Mouse (Mus musculus) heart, embryonic 15.5 days (tissue): ENCODE measurements at regions not wholly inside any gene's neighbourhood (a gene's known extent, or its start where the extent isn't known, plus 50 kb on each side); places are given as distances from the start of the nearest gene placed in this dataset.
"Not testable (repeated sequence)": the region's sequence is repeated elsewhere in the genome, so short reads cannot be mapped to it uniquely, and the experiment has no call there.

ENCODE experiments used
- ATAC-seq: fragments of 200-750 bp; cut with Nextera tagmentation; replicated peaks from 2 replicates; pipeline ENCODE4 v1.8.0; 2017; ENCODE audit warnings: low read depth, moderate TSS enrichment; ENCODE audit not compliant: insufficient number of reproducible peaks, insufficient read depth, low FRiP score
- H3K27ac ChIP-seq: fragments of 300-500 bp; sonication (generic); 2 replicates; pipeline ENCODE4 v1.5.1; 2015; ENCODE audit warnings: mild to moderate bottlenecking, inconsistent platforms
- H3K27me3 ChIP-seq: fragments of 300-500 bp; sonication (generic); 2 replicates; pipeline ENCODE4 v1.6.1; 2015; ENCODE audit warnings: inconsistent platforms
- H3K36me3 ChIP-seq: fragments of 300-500 bp; sonication (generic); 2 replicates; pipeline ENCODE4 v1.6.1; 2015; ENCODE audit warnings: mild to moderate bottlenecking, inconsistent platforms
- H3K4me1 ChIP-seq: fragments of 300-500 bp; sonication (generic); replicated peaks from 2 replicates; pipeline ENCODE4 v1.6.1; 2015; ENCODE audit warnings: inconsistent platforms
- H3K4me2 ChIP-seq: fragments of 300-500 bp; sonication (generic); 2 replicates; pipeline ENCODE4 v1.6.1; 2015; ENCODE audit warnings: inconsistent platforms, mild to moderate bottlenecking, moderate library complexity
- H3K4me3 ChIP-seq: fragments of 300-500 bp; sonication (generic); 2 replicates; pipeline ENCODE4 v1.5.1; 2015; ENCODE audit warnings: mild to moderate bottlenecking, inconsistent platforms
- H3K9ac ChIP-seq: fragments of 300-500 bp; sonication (generic); 2 replicates; pipeline ENCODE4 v1.6.1; 2015; ENCODE audit warnings: mild to moderate bottlenecking, inconsistent platforms
- H3K9me3 ChIP-seq: fragments of 300-500 bp; sonication (generic); replicated peaks from 2 replicates; pipeline ENCODE4 v1.6.1; 2016; ENCODE audit warnings: inconsistent platforms
- WGBS: fragments of 180-500 bp; shearing (Covaris S2); methylation state at CpG from one replicate; pipeline ENCODE4 v1.1.7; 2015; ENCODE audit warnings: mixed read lengths; 5-methylcytosine and 5-hydroxymethylcytosine counted together

GRCm38 (mm10) chr16:9016762-9017086 is 186.8 kb downstream of the 1810013L24Rik start:
- Histone ChIP-seq H3K9me3 (no peaks in the 10 kb centered on the region), H3K27me3 (no peaks in the 10 kb centered on the region), H3K4me3 (no peak overlapping the region), H3K36me3 (no peaks in the 10 kb centered on the region), H3K4me1 (no peaks in the 10 kb centered on the region), H3K27ac (no peak overlapping the region), H3K9ac (no peak overlapping the region), H3K4me2 (peak overlapping the region; percentile 51; the same call in 1 of the 2 replicates)
- 49% methylated on average over 7 of the region's 7 CpGs for WGBS
- no peak for ATAC-seq

GRCm38 (mm10) chr16:9030717-9031116 is 200.8 kb downstream of the 1810013L24Rik start:
- WGBS = 72% methylated on average over 4 of the region's 4 CpGs
- no peak for ATAC-seq
- no peaks in the 10 kb centered on the region for H3K9me3 ChIP-seq
- no peaks in the 10 kb centered on the region for H3K36me3 ChIP-seq
- H3K27me3 ChIP-seq = no peaks in the 10 kb centered on the region
- H3K9ac ChIP-seq = no peak overlapping the region
- H3K4me1 ChIP-seq = no peaks in the 10 kb centered on the region
- no peak overlapping the region for H3K27ac ChIP-seq
- H3K4me2 ChIP-seq = no peak overlapping the region
- no peak overlapping the region for H3K4me3 ChIP-seq

- H3K27me3 ChIP-seq = no peaks in the 10 kb centered on the region
- WGBS = 65% methylated on average over 6 of the region's 6 CpGs
Measured at GRCm38 (mm10) chr16:9043271-9043670, 213.4 kb downstream of the 1810013L24Rik start.

GRCm38 (mm10) chr16:9046864-9047263 is 217.0 kb downstream of the 1810013L24Rik start:
- ATAC-seq = no peak
- Histone ChIP-seq H3K4me3 (no peak overlapping the region), H3K36me3 (no peaks in the 10 kb centered on the region), H3K9me3 (no peaks in the 10 kb centered on the region), H3K4me2 (no peak overlapping the region), H3K27me3 (no peaks in the 10 kb centered on the region), H3K4me1 (no peaks in the 10 kb centered on the region), H3K9ac (no peak overlapping the region), H3K27ac (no peak overlapping the region)
- WGBS = 54% methylated on average over 2 of the region's 2 CpGs

More at GRCm38 (mm10) chr16:9043271-9043670, 213.4 kb downstream of the 1810013L24Rik start:
- Histone ChIP-seq H3K27ac (no peak overlapping the region), H3K4me3 (no peak overlapping the region), H3K4me2 (no peak overlapping the region), H3K9ac (no peak overlapping the region), H3K4me1 (no peaks in the 10 kb centered on the region), H3K9me3 (no peaks in the 10 kb centered on the region), H3K36me3 (no peaks in the 10 kb centered on the region)
- ATAC-seq = no peak

GRCm38 (mm10) chr16:9054415-9054814 is 224.5 kb downstream of the 1810013L24Rik start:
- Histone ChIP-seq H3K9ac (no peak overlapping the region), H3K9me3 (no peaks in the 10 kb centered on the region), H3K4me1 (peaks cover 12% of the 10 kb centered on the region), H3K36me3 (no peaks in the 10 kb centered on the region), H3K27me3 (no peaks in the 10 kb centered on the region), H3K27ac (peak overlapping the region; percentile 46), H3K4me2 (peak overlapping the region; percentile 36; the same call in 1 of the 2 replicates), H3K4me3 (0 out of 2 replicates have a peak overlapping the region, but pooled peaks have one; percentile 5)
- 25% methylated on average over 4 of the region's 4 CpGs for WGBS
- peak; percentile 53; the same call in 1 of the 2 replicates for ATAC-seq

GRCm38 (mm10) chr16:9056430-9056829 is 226.5 kb downstream of the 1810013L24Rik start:
- Histone ChIP-seq H3K9ac (no peak overlapping the region), H3K4me1 (peaks cover 12% of the 10 kb centered on the region), H3K27ac (no peak overlapping the region), H3K4me3 (no peak overlapping the region), H3K9me3 (no peaks in the 10 kb centered on the region), H3K27me3 (no peaks in the 10 kb centered on the region), H3K4me2 (no peak overlapping the region), H3K36me3 (no peaks in the 10 kb centered on the region)
- WGBS = 78% methylated on average over 3 of the region's 3 CpGs
- no peak for ATAC-seq

GRCm38 (mm10) chr16:9071526-9071925 is 241.6 kb downstream of the 1810013L24Rik start:
- H3K4me3 ChIP-seq = no peak overlapping the region
- 88% methylated on average over 4 of the region's 4 CpGs for WGBS
- H3K27ac ChIP-seq = no peak overlapping the region
- ATAC-seq = no peak
- H3K27me3 ChIP-seq = no peaks in the 10 kb centered on the region
- no peak overlapping the region for H3K9ac ChIP-seq
- H3K36me3 ChIP-seq = no peaks in the 10 kb centered on the region
- H3K4me2 ChIP-seq = no peak overlapping the region
- H3K4me1 ChIP-seq = no peaks in the 10 kb centered on the region
- no peaks in the 10 kb centered on the region for H3K9me3 ChIP-seq

- not testable (repeated sequence) for H3K4me2 ChIP-seq, H3K4me3 ChIP-seq, H3K4me1 ChIP-seq, H3K9me3 ChIP-seq, ATAC-seq, H3K27me3 ChIP-seq, H3K36me3 ChIP-seq, H3K27ac ChIP-seq, H3K9ac ChIP-seq
- 71% methylated on average over 5 of the region's 5 CpGs for WGBS
Measured at GRCm38 (mm10) chr16:9071956-9072355, 242.1 kb downstream of the 1810013L24Rik start.

GRCm38 (mm10) chr16:9074295-9074694 is 244.4 kb downstream of the 1810013L24Rik start:
- H3K27me3 ChIP-seq = no peaks in the 10 kb centered on the region
- no peak overlapping the region for H3K4me2 ChIP-seq
- WGBS = 81% methylated on average over 4 of the region's 4 CpGs
- H3K36me3 ChIP-seq = no peaks in the 10 kb centered on the region
- H3K4me3 ChIP-seq = no peak overlapping the region
- ATAC-seq = no peak
- no peaks in the 10 kb centered on the region for H3K9me3 ChIP-seq
- no peaks in the 10 kb centered on the region for H3K4me1 ChIP-seq
- H3K27ac ChIP-seq = no peak overlapping the region
- no peak overlapping the region for H3K9ac ChIP-seq

- Histone ChIP-seq H3K27ac (no peak overlapping the region), H3K9ac (no peak overlapping the region), H3K9me3 (no peaks in the 10 kb centered on the region), H3K4me3 (no peak overlapping the region), H3K27me3 (no peaks in the 10 kb centered on the region), H3K4me2 (no peak overlapping the region), H3K4me1 (no peaks in the 10 kb centered on the region), H3K36me3 (no peaks in the 10 kb centered on the region)
- no peak for ATAC-seq
- 66% methylated on average over 2 of the region's 2 CpGs for WGBS
Measured at GRCm38 (mm10) chr16:9077451-9077850, 247.6 kb downstream of the 1810013L24Rik start.

- H3K9me3 ChIP-seq = no peaks in the 10 kb centered on the region
- H3K4me1 ChIP-seq = no peaks in the 10 kb centered on the region
- no peak overlapping the region for H3K9ac ChIP-seq
- no peak overlapping the region for H3K4me2 ChIP-seq
- H3K27me3 ChIP-seq = no peaks in the 10 kb centered on the region
- H3K27ac ChIP-seq = no peak overlapping the region
- H3K4me3 ChIP-seq = no peak overlapping the region
- ATAC-seq = no peak
- H3K36me3 ChIP-seq = no peaks in the 10 kb centered on the region
- 79% methylated on average over 4 of the region's 4 CpGs for WGBS
Measured at GRCm38 (mm10) chr16:9078405-9078942, 248.6 kb downstream of the 1810013L24Rik start.

- H3K9ac ChIP-seq = no peak overlapping the region
- 88% methylated on average over 3 of the region's 3 CpGs for WGBS
- no peaks in the 10 kb centered on the region for H3K27me3 ChIP-seq
- no peak overlapping the region for H3K4me3 ChIP-seq
- no peaks in the 10 kb centered on the region for H3K9me3 ChIP-seq
- no peaks in the 10 kb centered on the region for H3K4me1 ChIP-seq
- no peak overlapping the region for H3K27ac ChIP-seq
- H3K4me2 ChIP-seq = no peak overlapping the region
- ATAC-seq = no peak
- H3K36me3 ChIP-seq = no peaks in the 10 kb centered on the region
Measured at GRCm38 (mm10) chr16:9083040-9083439, 253.1 kb downstream of the 1810013L24Rik start.
